Mouse (Mus musculus): ENCODE results near the gene Cldn13. TPM values are rescaled to one million over a fixed set of nuclear protein-coding genes. Genes with fewer than 3 reads are reported as not detected.

Cldn13 gene
- polyA plus RNA-seq, 1 experiment from 2014 or later, result not detected

Other genes with a start within 250 kb of the Cldn13 start
- gene Limk1, start 226.9 kb downstream of the Cldn13 start, polyA plus RNA-seq (2018), result 16.9 to 25.3 TPM (median 20.3 TPM) in 3 replicates
- not detected in 3 replicates for gene Eln, start 168.2 kb downstream of the Cldn13 start, polyA plus RNA-seq (2018)
- gene Tmem270, start 8.8 kb downstream of the Cldn13 start, polyA plus RNA-seq (2018), result not detected in 3 replicates
- gene Mettl27, start 16.8 kb upstream of the Cldn13 start, polyA plus RNA-seq (2018), result 1.6 to 3.7 TPM (median 2.0 TPM) in 3 replicates
- not detected in 3 replicates for gene Cldn4, start 31.4 kb upstream of the Cldn13 start, polyA plus RNA-seq (2018)
- not detected in 3 replicates for gene Cldn3, start 70.7 kb upstream of the Cldn13 start, polyA plus RNA-seq (2018)
- gene Abhd11, start 93.6 kb upstream of the Cldn13 start, polyA plus RNA-seq (2018), result 9.5 to 22.6 TPM (median 12.8 TPM) in 3 replicates
- 0.26 to 0.45 TPM (median 0.36 TPM) in 3 replicates for gene Stx1a, start 108.0 kb upstream of the Cldn13 start, polyA plus RNA-seq (2018)
- gene Dnajc30, start 148.7 kb upstream of the Cldn13 start, polyA plus RNA-seq (2018), result 15.8 to 18.7 TPM (median 18.1 TPM) in 3 replicates
- 26.6 to 49.6 TPM (median 28.5 TPM) in 3 replicates for gene Bud23, start 149.4 kb upstream of the Cldn13 start, polyA plus RNA-seq (2018)
- 0.22 TPM in 1 of 3 replicates, not detected in the others for gene Vps37d, start 162.7 kb upstream of the Cldn13 start, polyA plus RNA-seq (2018)
- gene Mlxipl, start 174.4 kb upstream of the Cldn13 start, polyA plus RNA-seq (2018), result not detected in 3 replicates
- gene Tbl2, start 234.1 kb upstream of the Cldn13 start, polyA plus RNA-seq (2018), result 2.9 to 5.8 TPM (median 3.4 TPM) in 3 replicates

All from macrophage (primary cell).